In the genomic region with DNA sequence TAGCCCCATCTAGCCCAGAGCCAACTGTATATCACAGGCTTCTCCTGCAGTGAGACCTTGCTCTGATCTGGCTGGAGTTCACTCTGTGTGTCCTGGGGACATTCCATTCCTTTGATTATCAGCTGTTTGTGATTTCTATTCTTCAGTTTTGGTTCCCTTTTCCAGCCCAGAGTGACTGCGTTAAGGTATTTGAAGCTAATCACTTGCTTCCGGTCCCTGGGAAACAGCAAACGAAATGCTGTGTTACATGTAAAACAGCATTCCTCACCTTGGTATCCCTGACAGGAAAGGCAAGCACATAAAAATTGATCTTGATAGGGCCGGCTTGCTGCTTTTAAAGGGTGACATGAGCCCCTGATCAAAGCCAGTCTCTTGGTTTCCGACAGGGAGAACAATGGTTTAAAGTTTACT, we compare ENCODE assay signal across 9 mouse cellular contexts. TPM values are rescaled to one million over a fixed set of nuclear protein-coding genes. Genes with fewer than 3 reads are reported as not detected.
DNase-seq lines count a peak whose midpoint lies in the region; ATAC-seq and TF ChIP-seq lines count a peak whose summit lies in the region.
"Had no signal": no experiment of that assay in that cellular context is flagged by ENCODE, and none has a peak within 500 bp of the region (broad histone marks: within the 10 kb centered on the region; RNA-seq: fewer than 3 reads in every experiment).

No protein-coding gene starts in this region.

- no peak for ATAC-seq in heart, embryonic 11.5 days (replicated peaks; ENCODE audit: insufficient number of reproducible peaks, low FRiP score, low TSS enrichment)
- ATAC-seq in Patski = peak; percentile 27
- ATAC-seq in heart, embryonic 15.5 days (replicated peaks; ENCODE audit: insufficient number of reproducible peaks, insufficient read depth, low FRiP score, low read depth) = no peak
- ATAC-seq in midbrain, embryonic 15.5 days (replicated peaks) = no peak

- peaks cover 38% of the 10 kb centered on the region for H3K4me1 ChIP-seq in heart, embryonic 11.5 days (ENCODE audit: control insufficient read depth, insufficient read depth, low read length)
- peaks cover 30% of the 10 kb centered on the region for H3K4me1 ChIP-seq in heart, embryonic 15.5 days (replicated peaks)
- H3K4me1 ChIP-seq in midbrain, embryonic 15.5 days = peaks cover 97% of the 10 kb centered on the region

- POLR2A ChIA-PET in Patski (lab: Charles Lee) = interaction anchor here (0.6 kb wide), 1 partner anchor 296 kb away, joined by 5 read pairs; no protein-coding TSS in a partner anchor

- H3K36me3 ChIP-seq in heart, embryonic 11.5 days (ENCODE audit: control insufficient read depth, insufficient read depth, low read length) = peaks cover 19% of the 10 kb centered on the region
- peaks cover 12% of the 10 kb centered on the region; the same call in 1 of the 2 replicates for H3K36me3 ChIP-seq in heart, embryonic 15.5 days
- peaks cover 12% of the 10 kb centered on the region; the same call in 1 of the 2 replicates for H3K36me3 ChIP-seq in midbrain, embryonic 15.5 days (replicated peaks)

- H3K9ac ChIP-seq in heart, embryonic 11.5 days (ENCODE audit: low read depth, low read length) = no peak overlapping the region
- H3K9ac ChIP-seq in heart, embryonic 15.5 days = no peak overlapping the region
- no peak overlapping the region for H3K9ac ChIP-seq in midbrain, embryonic 15.5 days

- no peaks in the 10 kb centered on the region for H3K27me3 ChIP-seq in heart, embryonic 11.5 days (ENCODE audit: control insufficient read depth, insufficient read depth, low read length)
- H3K27me3 ChIP-seq in Patski = no peaks in the 10 kb centered on the region
- H3K27me3 ChIP-seq in heart, embryonic 15.5 days = no peaks in the 10 kb centered on the region
- H3K27me3 ChIP-seq in midbrain, embryonic 15.5 days (replicated peaks) = no peaks in the 10 kb centered on the region

- DNase-seq in heart, postnatal 36 days = no peak
- DNase-seq in Patski (ENCODE audit: low read depth, low spot score) = no peak
- no peak for DNase-seq in gastrocnemius, adult 8-10 months (ENCODE audit: low spot score in 2 of 2)
- DNase-seq in urinary bladder, postnatal 36 days (ENCODE audit: low spot score in 2 of 2) = no peak
- DNase-seq in frontal cortex, postnatal 10 days (ENCODE audit: low spot score in 2 of 2) = no peak
- DNase-seq: gastrocnemius, postnatal 36 days had no signal

- intact Hi-C loops in heart, postnatal 36 days (cut with DNase I) = no loop called here

- in situ Hi-C loops in Patski (cut with MboI; ENCODE audit: low pct_unique_long_range_greater_than_20kb) = loop anchor here (5.0 to 10.0 kb wide), 2 partner anchors 108 to 296 kb away; no protein-coding TSS in a partner anchor

- CTCF ChIA-PET in Patski (lab: Charles Lee) = interaction anchor here (1.0 to 1.2 kb wide), 2 partner anchors 9 to 689 kb away, joined by 3 to 4 read pairs; a partner anchor contains a TSS

- WGBS in heart, embryonic 11.5 days (ENCODE audit: insufficient replicate concordance) = 30% methylated on average over 5 of the region's 5 CpGs
- 18% methylated on average over 5 of the region's 5 CpGs for WGBS in heart, embryonic 15.5 days
- 5% methylated on average over 5 of the region's 5 CpGs for WGBS in midbrain, embryonic 15.5 days

- H3K27ac ChIP-seq in heart, embryonic 11.5 days (ENCODE audit: low read depth, low read length) = peak overlapping the region; percentile 46; the same call in 1 of the 2 replicates
- H3K27ac ChIP-seq in heart, embryonic 15.5 days = peak overlapping the region; percentile 40
- H3K27ac ChIP-seq in midbrain, embryonic 15.5 days = no peak overlapping the region

- H3K4me2 ChIP-seq in heart, embryonic 11.5 days = no peak overlapping the region; the same call in 1 of the 2 replicates
- no peak overlapping the region for H3K4me2 ChIP-seq in heart, embryonic 15.5 days
- peak overlapping the region; percentile 35 for H3K4me2 ChIP-seq in midbrain, embryonic 15.5 days

- no peaks in the 10 kb centered on the region for H3K9me3 ChIP-seq in heart, embryonic 11.5 days (replicated peaks; ENCODE audit: control insufficient read depth, low read length)
- no peaks in the 10 kb centered on the region for H3K9me3 ChIP-seq in heart, embryonic 15.5 days (replicated peaks)
- no peaks in the 10 kb centered on the region for H3K9me3 ChIP-seq in midbrain, embryonic 15.5 days

- TF ChIP-seq CTCF in Patski (IDR thresholded peaks at IDR 0.05) = no peak

- H3K4me3 ChIP-seq in heart, embryonic 11.5 days (ENCODE audit: low read depth, low read length) = no peak overlapping the region
- no peak overlapping the region for H3K4me3 ChIP-seq in heart, embryonic 15.5 days
- peak overlapping the region; percentile 4; the same call in 1 of the 2 replicates for H3K4me3 ChIP-seq in midbrain, embryonic 15.5 days

RNA-seq across cellular contexts. Expression of a gene that starts 8.2 kb away (rescaled TPM):
- polyA plus RNA-seq in heart, embryonic 11.5 days (2014; fragmentation: Nextera tagmentation; extraction: Ambion mirVana) = 5.4 and 6.3 TPM in 2 replicates
- total RNA-seq in heart, postnatal 36 days (2021) = 1 to 10 TPM; 4.7 to 8.1 TPM
- polyA plus RNA-seq in Patski (2021) = 43.7 TPM
- polyA plus RNA-seq in heart, embryonic 15.5 days (2015; fragmentation: Nextera tagmentation; extraction: Ambion mirVana) = 3.8 and 4.0 TPM in 2 replicates
- 76.1 and 81.9 TPM in 2 replicates for polyA plus RNA-seq in midbrain, embryonic 15.5 days (2015; fragmentation: Nextera tagmentation; extraction: Ambion mirVana)
- total RNA-seq in gastrocnemius, adult 8-10 months (2022) = 1 to 10 TPM in 2 of 4 experiments, under 1 TPM in 2; 0.90 to 2.6 (median 1.1) TPM

RNA-seq across cellular contexts. Expression of a gene that starts 50.9 kb away (rescaled TPM):
- polyA plus RNA-seq in heart, embryonic 11.5 days (2014; fragmentation: Nextera tagmentation; extraction: Ambion mirVana) = 31.5 and 32.3 TPM in 2 replicates
- total RNA-seq in heart, postnatal 36 days (2021) = 10 to 100 TPM; 24.8 to 28.0 TPM
- polyA plus RNA-seq in Patski (2021) = 135 TPM
- 35.1 and 46.6 TPM in 2 replicates for polyA plus RNA-seq in heart, embryonic 15.5 days (2015; fragmentation: Nextera tagmentation; extraction: Ambion mirVana)
- polyA plus RNA-seq in midbrain, embryonic 15.5 days (2015; fragmentation: Nextera tagmentation; extraction: Ambion mirVana) = 35.8 and 43.1 TPM in 2 replicates
- 1 to 10 TPM; 5.4 to 7.3 (median 6.4) TPM for total RNA-seq in gastrocnemius, adult 8-10 months (2022)
